Mouse (Mus musculus): Measurements from ENCODE around the gene Tex29. TPM values are rescaled to one million over a fixed set of nuclear protein-coding genes. Genes with fewer than 3 reads are reported as not detected.

The Tex29 gene
- polyA plus RNA-seq, 1 experiment from 2014 or later, result not detected

GRCm38 (mm10) chr8:11815206-11815605 lies 25.1 kb upstream of the Tex29 start:
- H3K27ac ChIP-seq, result no peak overlapping the region
- H3K9me3 ChIP-seq (replicated peaks), result no peaks in the 10 kb centered on the region
- H3K36me3 ChIP-seq, result peaks cover 100% of the 10 kb centered on the region
- H3K4me1 ChIP-seq, result no peaks in the 10 kb centered on the region
- H3K4me3 ChIP-seq, result no peak overlapping the region
- WGBS, result 88% methylated on average over 7 of the region's 7 CpGs
- DNase-seq (ENCODE audit: low spot score), result no peak
- H3K27me3 ChIP-seq (ENCODE audit: low read depth, poor library complexity, severe bottlenecking), result no peaks in the 10 kb centered on the region

GRCm38 (mm10) chr8:11820136-11820535 lies 20.1 kb upstream of the Tex29 start:
- Histone ChIP-seq H3K4me3 (no peak overlapping the region), H3K9me3 (replicated peaks) (no peaks in the 10 kb centered on the region), H3K36me3 (peaks cover 98% of the 10 kb centered on the region), H3K27me3 (ENCODE audit: low read depth, poor library complexity, severe bottlenecking) (no peaks in the 10 kb centered on the region), H3K27ac (no peak overlapping the region), H3K4me1 (no peaks in the 10 kb centered on the region)
- no peak for DNase-seq (ENCODE audit: low spot score)
- WGBS, result 94% methylated on average over 5 of the region's 5 CpGs

DNA sequence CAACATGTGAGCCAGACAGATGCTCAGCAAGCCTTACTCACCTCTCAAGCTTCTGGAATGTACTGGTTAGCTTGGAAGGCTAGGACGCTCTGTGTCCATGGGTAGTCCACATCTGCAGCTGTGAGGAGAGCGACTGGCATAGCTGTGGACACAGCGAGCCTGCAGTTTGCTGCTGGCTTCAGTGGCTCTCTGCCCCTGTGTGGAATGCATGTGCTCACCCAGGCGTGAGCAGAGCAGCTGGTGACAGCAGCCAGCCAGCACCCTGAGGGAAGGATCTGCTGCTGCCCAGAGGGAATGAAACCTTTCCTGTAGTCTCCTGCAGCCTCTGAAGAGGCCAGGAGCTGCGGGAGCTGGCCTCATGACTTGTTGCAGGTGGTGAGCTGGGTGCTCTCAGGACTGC lies 19.7 kb upstream of the Tex29 start:
- Histone ChIP-seq H3K27ac (no peak overlapping the region), H3K4me3 (no peak overlapping the region), H3K9me3 (replicated peaks) (no peaks in the 10 kb centered on the region), H3K36me3 (peaks cover 98% of the 10 kb centered on the region), H3K27me3 (ENCODE audit: low read depth, poor library complexity, severe bottlenecking) (no peaks in the 10 kb centered on the region), H3K4me1 (no peaks in the 10 kb centered on the region)
- no peak for DNase-seq (ENCODE audit: low spot score)
- WGBS, result 84% methylated on average over 5 of the region's 5 CpGs

DNA sequence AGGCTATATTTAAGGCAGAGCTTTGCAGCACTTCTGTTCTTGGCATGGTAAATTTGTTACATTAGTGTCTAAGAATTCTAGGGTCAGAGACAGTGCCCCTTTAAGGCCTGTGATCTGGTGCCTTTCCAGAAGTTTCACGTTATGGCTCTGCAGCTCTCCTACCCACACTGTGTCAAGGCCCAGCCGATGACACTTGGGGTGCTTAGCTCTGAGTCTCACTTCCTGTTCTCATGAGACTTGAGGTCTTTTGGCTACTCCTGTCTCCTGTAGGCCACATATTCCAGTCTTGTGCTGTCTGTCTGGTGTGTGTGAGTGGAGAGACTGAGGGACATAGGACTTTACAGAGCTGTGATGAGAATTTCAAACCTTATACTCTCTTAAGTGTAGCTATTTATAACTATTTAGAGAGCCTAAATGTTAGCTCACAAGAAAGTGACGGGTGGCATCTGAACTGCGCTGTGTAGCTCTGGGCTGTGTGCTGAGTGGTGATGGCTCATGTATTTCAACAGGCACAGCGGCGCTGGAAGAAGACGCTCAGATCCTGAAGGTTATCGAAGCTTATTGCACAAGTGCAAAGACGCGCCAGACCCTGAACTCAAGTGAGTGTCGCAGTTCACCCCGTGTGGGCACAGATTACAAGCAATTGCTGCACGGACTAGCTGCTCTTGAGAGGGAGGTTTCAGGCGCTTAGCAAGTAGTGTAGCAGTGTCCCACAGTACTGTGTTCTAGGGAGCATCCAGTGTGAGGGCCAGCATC lies 18.6 kb upstream of the Tex29 start:
- no peaks in the 10 kb centered on the region for H3K9me3 ChIP-seq (replicated peaks)
- no peak for DNase-seq (ENCODE audit: low spot score)
- H3K4me3 ChIP-seq, result no peak overlapping the region
- H3K27me3 ChIP-seq (ENCODE audit: low read depth, poor library complexity, severe bottlenecking), result no peaks in the 10 kb centered on the region
- H3K4me1 ChIP-seq, result no peaks in the 10 kb centered on the region
- H3K36me3 ChIP-seq, result peaks cover 98% of the 10 kb centered on the region
- WGBS, result 95% methylated on average over 14 of the region's 14 CpGs
- no peak overlapping the region for H3K27ac ChIP-seq

GRCm38 (mm10) chr8:11822550-11823060 lies 17.7 kb upstream of the Tex29 start:
- peaks cover 97% of the 10 kb centered on the region for H3K36me3 ChIP-seq
- H3K4me1 ChIP-seq, result no peaks in the 10 kb centered on the region
- whole genome bisulfite sequencing, result 71% methylated on average over 9 of the region's 9 CpGs
- DNase-seq (ENCODE audit: low spot score), result no peak
- H3K9me3 ChIP-seq (replicated peaks), result no peaks in the 10 kb centered on the region
- H3K4me3 ChIP-seq, result no peak overlapping the region
- no peaks in the 10 kb centered on the region for H3K27me3 ChIP-seq (ENCODE audit: low read depth, poor library complexity, severe bottlenecking)
- no peak overlapping the region for H3K27ac ChIP-seq

- 72% methylated on average over 3 of the region's 3 CpGs for WGBS
- H3K4me3 ChIP-seq, result no peak overlapping the region
- DNase-seq (ENCODE audit: low spot score), result no peak
- peaks cover 93% of the 10 kb centered on the region for H3K36me3 ChIP-seq
- H3K4me1 ChIP-seq, result no peaks in the 10 kb centered on the region
- H3K27ac ChIP-seq, result no peak overlapping the region
- no peaks in the 10 kb centered on the region for H3K9me3 ChIP-seq (replicated peaks)
- H3K27me3 ChIP-seq (ENCODE audit: low read depth, poor library complexity, severe bottlenecking), result no peaks in the 10 kb centered on the region
Observed at GRCm38 (mm10) chr8:11825756-11826155, 14.5 kb upstream of the Tex29 start.

GRCm38 (mm10) chr8:11827312-11827711 lies 13.0 kb upstream of the Tex29 start:
- Histone ChIP-seq H3K27ac (no peak overlapping the region), H3K9me3 (replicated peaks) (no peaks in the 10 kb centered on the region), H3K4me1 (no peaks in the 10 kb centered on the region), H3K36me3 (peaks cover 94% of the 10 kb centered on the region), H3K4me3 (no peak overlapping the region), H3K27me3 (ENCODE audit: low read depth, poor library complexity, severe bottlenecking) (no peaks in the 10 kb centered on the region)
- WGBS, result 92% methylated on average over 3 of the region's 3 CpGs
- DNase-seq (ENCODE audit: low spot score), result no peak

DNA sequence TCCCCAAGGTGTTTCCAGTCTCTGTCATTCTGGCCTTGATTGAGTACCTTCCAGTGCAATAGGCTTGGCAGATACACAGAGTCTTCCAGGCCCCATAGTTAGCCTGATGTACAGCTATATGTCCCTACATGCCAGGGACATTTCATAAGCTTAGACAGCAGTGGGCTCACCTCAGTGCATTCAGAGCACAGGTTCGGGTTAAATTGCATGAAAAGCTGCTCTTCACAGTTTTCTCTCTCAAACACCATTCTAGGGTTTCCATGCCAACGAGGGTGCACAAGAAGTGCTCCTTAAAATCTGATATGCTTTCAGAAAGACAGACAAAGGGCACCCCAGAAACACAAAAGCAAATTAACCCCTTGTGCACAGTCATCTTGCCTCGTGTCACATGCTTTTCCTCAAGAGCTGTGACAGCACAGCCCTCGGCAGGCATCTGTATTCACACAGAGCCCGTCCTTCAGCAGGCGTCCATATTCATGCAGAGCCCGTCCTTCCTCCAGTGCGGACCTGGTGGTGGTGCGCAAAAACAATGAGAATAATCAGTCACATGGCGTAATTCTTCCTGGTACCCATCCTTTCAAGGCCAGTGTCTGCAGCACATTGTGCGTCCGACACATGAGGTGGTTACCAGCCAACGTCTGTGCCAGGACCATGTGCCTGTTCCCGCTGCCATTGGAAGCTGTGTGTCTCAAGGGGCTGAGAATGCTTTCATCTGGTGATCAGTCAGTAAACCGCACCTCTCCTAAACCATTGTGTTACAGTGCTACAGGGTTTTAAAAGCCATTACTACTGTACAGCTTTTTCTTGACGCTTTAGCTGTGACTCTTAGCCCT lies 9.8 kb upstream of the Tex29 start:
- no peak for DNase-seq (ENCODE audit: low spot score)
- H3K36me3 ChIP-seq, result peaks cover 94% of the 10 kb centered on the region
- 87% methylated on average over 16 of the region's 16 CpGs for WGBS

GRCm38 (mm10) chr8:11831174-11831573 lies 9.1 kb upstream of the Tex29 start:
- Histone ChIP-seq H3K9me3 (replicated peaks) (no peaks in the 10 kb centered on the region), H3K27me3 (ENCODE audit: low read depth, poor library complexity, severe bottlenecking) (no peaks in the 10 kb centered on the region), H3K27ac (no peak overlapping the region), H3K36me3 (peaks cover 93% of the 10 kb centered on the region), H3K4me1 (no peaks in the 10 kb centered on the region), H3K4me3 (no peak overlapping the region)
- 93% methylated on average over 10 of the region's 10 CpGs for WGBS
- DNase-seq (ENCODE audit: low spot score), result no peak

More for the DNA sequence above, 9.8 kb upstream of the Tex29 start:
- no peak overlapping the region for H3K4me3 ChIP-seq
- H3K4me1 ChIP-seq, result no peaks in the 10 kb centered on the region
- H3K27ac ChIP-seq, result no peak overlapping the region
- H3K27me3 ChIP-seq (ENCODE audit: low read depth, poor library complexity, severe bottlenecking), result no peaks in the 10 kb centered on the region
- no peaks in the 10 kb centered on the region for H3K9me3 ChIP-seq (replicated peaks)

DNA sequence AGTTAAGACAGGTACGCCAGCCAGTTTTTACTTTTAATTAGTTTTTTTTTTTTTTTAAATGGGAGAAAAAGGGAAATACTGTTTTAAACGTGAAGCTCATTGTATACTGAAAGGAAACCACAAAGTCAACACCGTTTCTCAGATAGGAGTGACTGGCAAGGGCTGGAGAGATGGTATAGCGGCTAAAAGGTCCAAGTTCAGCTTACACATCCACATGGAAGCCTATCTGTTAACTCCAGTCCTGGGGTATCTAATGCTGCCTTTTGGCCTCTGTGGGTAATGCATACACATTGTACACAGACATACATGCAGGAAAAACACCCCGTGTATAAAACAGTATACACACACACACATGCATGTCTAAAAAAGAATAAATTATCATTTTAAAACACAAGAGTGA lies 8.3 kb upstream of the Tex29 start:
- H3K4me3 ChIP-seq, result no peak overlapping the region
- 94% methylated on average over 5 of the region's 5 CpGs for WGBS
- no peaks in the 10 kb centered on the region for H3K27me3 ChIP-seq (ENCODE audit: low read depth, poor library complexity, severe bottlenecking)
- H3K9me3 ChIP-seq (replicated peaks), result no peaks in the 10 kb centered on the region
- DNase-seq (ENCODE audit: low spot score), result no peak
- H3K27ac ChIP-seq, result no peak overlapping the region
- peaks cover 89% of the 10 kb centered on the region for H3K36me3 ChIP-seq
- H3K4me1 ChIP-seq, result no peaks in the 10 kb centered on the region

GRCm38 (mm10) chr8:11833157-11833556 lies 7.1 kb upstream of the Tex29 start:
- 89% methylated on average over 4 of the region's 4 CpGs for WGBS
- Histone ChIP-seq H3K4me3 (no peak overlapping the region), H3K36me3 (peaks cover 76% of the 10 kb centered on the region), H3K4me1 (no peaks in the 10 kb centered on the region), H3K27ac (no peak overlapping the region), H3K9me3 (replicated peaks) (no peaks in the 10 kb centered on the region), H3K27me3 (ENCODE audit: low read depth, poor library complexity, severe bottlenecking) (no peaks in the 10 kb centered on the region)
- no peak for DNase-seq (ENCODE audit: low spot score)

GRCm38 (mm10) chr8:11834200-11834599 lies 6.1 kb upstream of the Tex29 start:
- WGBS, result 83% methylated on average over 5 of the region's 5 CpGs
- Histone ChIP-seq H3K27me3 (ENCODE audit: low read depth, poor library complexity, severe bottlenecking) (no peaks in the 10 kb centered on the region), H3K4me1 (no peaks in the 10 kb centered on the region), H3K9me3 (replicated peaks) (no peaks in the 10 kb centered on the region), H3K4me3 (no peak overlapping the region), H3K36me3 (peaks cover 66% of the 10 kb centered on the region), H3K27ac (no peak overlapping the region)
- DNase-seq (ENCODE audit: low spot score), result no peak

GRCm38 (mm10) chr8:11834691-11835090 lies 5.6 kb upstream of the Tex29 start:
- H3K36me3 ChIP-seq, result peaks cover 62% of the 10 kb centered on the region
- H3K27ac ChIP-seq, result no peak overlapping the region
- no peaks in the 10 kb centered on the region for H3K9me3 ChIP-seq (replicated peaks)
- 89% methylated on average over 16 of the region's 16 CpGs for WGBS
- H3K4me1 ChIP-seq, result no peaks in the 10 kb centered on the region
- no peak overlapping the region for H3K4me3 ChIP-seq
- no peak for DNase-seq (ENCODE audit: low spot score)
- no peaks in the 10 kb centered on the region for H3K27me3 ChIP-seq (ENCODE audit: low read depth, poor library complexity, severe bottlenecking)
